Mouse (Mus musculus) regulatory T cell (primary cell): ENCODE results near the gene Sfxn5.

ENCODE experiments used
- in situ Hi-C: fragments of 300-600 bp; cut with MboI, MseI; formaldehyde crosslinking; loops from one replicate; pipeline ENCODE4 v1.15.1; 2025; ENCODE audit warnings: high pct_unique_total_duplicates

Gene Sfxn5

DNA sequence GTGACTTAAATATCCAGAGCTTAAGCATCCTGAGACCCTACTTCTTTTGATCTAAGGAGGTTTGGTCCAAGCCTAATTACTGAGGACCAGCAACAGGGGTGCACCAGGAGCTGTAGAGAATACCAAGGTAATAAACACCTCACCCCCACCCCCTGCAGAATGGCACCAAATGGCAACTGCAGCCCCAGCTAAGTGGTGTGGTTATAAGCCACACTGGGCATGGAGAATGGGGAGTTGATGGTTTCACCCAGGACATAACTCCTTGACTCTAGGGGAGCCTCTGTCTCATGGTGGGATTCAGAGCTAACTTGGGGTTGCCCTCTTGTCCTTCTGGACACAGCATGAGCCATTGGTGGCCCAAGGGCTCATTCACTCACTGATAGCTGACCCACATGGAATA lies 1.0 kb upstream of the Sfxn5 start:
- in situ Hi-C loops: no loop called here

GRCm38 (mm10) chr6:85333732-85334131 lies 510 bp upstream of the Sfxn5 start:
- in situ Hi-C loops: no loop called here

GRCm38 (mm10) chr6:85332351-85332999 lies 747 bp downstream of the Sfxn5 start:
- in situ Hi-C loops: no loop called here

- in situ Hi-C loops: no loop called here
Measured at GRCm38 (mm10) chr6:85331736-85332135, 1.5 kb downstream of the Sfxn5 start.

DNA sequence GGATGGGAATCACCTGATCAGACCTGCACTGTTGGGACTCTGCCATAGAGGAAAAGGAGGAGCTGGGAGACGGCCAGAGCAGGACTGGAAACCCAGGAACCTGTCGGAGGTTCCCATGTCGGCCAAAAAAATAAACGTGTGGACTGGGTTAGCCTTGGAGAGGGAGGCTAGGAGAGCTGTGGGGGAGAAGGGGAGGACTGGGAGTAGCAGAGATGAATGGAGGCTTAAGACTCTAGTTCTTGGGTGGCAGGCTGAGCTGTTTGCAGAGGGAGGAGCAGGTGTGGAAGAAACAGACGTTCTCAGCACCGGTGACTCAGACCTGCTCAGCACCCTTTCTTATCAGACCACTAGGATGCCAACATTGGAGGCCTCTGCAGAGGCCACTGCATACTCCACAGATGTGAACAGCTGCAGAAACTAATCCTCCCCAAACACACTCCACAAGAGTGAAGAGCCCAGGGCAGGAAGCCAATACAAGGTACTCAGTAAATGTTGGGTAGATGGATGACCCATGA lies 1.9 kb downstream of the Sfxn5 start:
- in situ Hi-C loops: no loop called here

DNA sequence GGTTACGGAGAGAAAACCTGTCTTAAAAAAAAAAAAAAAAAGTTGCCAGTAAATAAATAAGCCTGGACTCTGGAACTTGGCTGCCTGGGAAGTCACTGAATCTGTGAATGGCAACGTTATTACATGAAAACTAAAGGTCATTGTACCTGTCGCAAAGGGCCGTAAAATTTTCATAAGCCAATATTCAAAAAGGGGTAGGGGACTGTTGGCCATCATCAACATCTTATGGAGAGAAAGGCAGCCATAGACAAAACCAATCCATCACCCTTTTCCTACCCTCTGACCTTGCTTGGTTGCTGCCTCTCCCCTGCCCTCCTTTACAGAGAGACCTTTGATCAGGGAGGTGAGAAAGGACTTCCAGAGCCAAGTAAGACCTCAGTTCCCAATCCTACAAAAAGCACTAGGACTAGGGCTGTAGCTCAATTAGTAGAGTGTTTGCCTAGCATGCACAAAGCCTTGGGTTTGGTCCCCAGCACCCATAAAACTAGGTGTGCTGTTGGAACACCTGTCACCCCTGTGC lies 3.5 kb downstream of the Sfxn5 start:
- in situ Hi-C loops: no loop called here

GRCm38 (mm10) chr6:85326564-85326963 lies 6.7 kb downstream of the Sfxn5 start:
- in situ Hi-C loops: no loop called here

- in situ Hi-C loops: no loop called here
Measured at GRCm38 (mm10) chr6:85325109-85325508, 8.1 kb downstream of the Sfxn5 start.

GRCm38 (mm10) chr6:85320445-85320866 lies 12.8 kb downstream of the Sfxn5 start:
- in situ Hi-C loops: no loop called here

DNA sequence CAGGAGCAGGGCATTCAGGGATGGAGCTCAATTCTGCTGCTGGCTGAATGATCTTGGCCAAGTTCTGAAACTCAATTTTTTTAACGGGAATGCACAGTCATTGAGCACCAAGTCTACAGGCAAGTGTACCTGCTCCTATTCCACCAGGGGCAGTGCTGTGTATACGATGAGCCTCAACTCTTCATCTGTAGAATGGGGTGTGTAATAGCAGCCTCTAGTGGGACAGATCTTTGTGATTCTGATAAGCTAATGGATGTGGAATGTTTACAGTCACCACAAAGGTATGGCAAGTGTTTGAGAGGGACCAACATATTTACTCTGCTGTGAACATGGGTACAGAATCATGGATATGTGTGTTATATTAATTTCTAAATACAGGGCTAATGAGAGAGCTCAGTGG lies 17.0 kb downstream of the Sfxn5 start:
- in situ Hi-C loops: no loop called here

DNA sequence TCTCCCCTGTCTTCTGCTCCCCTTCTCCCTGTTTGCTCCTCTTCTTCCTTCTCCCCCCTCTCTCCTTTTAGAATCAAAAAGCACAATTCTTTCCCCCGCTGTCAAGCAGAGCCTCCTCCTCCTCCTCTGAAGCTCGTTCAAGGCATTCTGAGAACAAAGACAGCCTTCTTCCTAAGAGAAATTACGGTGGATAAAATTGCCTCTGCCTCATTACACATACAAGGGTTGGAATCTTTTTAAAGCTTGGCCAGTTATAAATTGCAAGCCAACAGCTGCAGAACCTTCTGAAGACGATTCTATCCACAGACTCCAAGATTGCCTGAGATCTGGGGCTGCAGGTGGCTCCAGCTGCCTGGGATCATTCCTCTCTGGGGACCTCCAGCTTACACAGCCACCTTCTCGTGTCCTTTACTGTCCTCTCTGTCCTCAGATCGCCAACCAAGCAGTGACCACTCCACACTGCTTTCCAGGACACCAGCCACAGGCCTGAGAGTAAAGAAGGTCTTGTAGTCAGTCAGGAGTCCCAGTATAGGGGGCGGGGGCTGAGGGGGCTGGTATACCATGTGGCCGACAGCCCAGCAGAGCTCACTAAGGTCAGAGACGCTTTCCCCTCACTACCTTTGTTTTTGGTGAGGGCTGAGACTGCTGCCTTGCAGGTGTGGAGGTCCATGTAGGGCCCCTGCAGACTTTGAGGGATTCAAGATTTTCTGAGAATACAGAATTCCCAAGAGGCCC lies 19.0 kb downstream of the Sfxn5 start:
- in situ Hi-C loops: loop anchor here (5.0 kb wide), 1 partner anchor 38 kb away; no protein-coding TSS in a partner anchor

- in situ Hi-C loops: no loop called here
Measured at GRCm38 (mm10) chr6:85307894-85308293, 25.3 kb downstream of the Sfxn5 start.

GRCm38 (mm10) chr6:85306375-85306774 lies 26.8 kb downstream of the Sfxn5 start:
- in situ Hi-C loops: no loop called here

- in situ Hi-C loops: no loop called here
Measured at GRCm38 (mm10) chr6:85305826-85306225, 27.4 kb downstream of the Sfxn5 start.

DNA sequence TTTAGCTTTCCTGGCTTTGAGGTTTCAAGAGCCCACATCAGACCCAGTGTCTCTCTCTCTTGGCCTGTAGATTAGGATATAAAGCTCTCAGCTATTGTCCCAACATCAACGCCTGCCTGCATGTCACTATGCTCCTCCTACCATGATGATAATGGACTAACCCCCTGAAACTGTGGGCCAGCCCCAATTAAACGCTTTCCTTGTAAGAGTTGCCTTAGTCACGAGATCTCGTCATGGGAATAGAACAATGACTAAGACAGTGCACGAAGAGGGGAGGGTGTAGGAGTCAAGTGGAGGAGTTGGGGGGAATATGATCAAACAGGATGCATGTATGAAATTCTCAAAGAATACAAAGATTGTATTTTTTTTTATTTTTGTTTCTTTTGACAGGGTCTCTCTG lies 28.3 kb downstream of the Sfxn5 start:
- in situ Hi-C loops: no loop called here

DNA sequence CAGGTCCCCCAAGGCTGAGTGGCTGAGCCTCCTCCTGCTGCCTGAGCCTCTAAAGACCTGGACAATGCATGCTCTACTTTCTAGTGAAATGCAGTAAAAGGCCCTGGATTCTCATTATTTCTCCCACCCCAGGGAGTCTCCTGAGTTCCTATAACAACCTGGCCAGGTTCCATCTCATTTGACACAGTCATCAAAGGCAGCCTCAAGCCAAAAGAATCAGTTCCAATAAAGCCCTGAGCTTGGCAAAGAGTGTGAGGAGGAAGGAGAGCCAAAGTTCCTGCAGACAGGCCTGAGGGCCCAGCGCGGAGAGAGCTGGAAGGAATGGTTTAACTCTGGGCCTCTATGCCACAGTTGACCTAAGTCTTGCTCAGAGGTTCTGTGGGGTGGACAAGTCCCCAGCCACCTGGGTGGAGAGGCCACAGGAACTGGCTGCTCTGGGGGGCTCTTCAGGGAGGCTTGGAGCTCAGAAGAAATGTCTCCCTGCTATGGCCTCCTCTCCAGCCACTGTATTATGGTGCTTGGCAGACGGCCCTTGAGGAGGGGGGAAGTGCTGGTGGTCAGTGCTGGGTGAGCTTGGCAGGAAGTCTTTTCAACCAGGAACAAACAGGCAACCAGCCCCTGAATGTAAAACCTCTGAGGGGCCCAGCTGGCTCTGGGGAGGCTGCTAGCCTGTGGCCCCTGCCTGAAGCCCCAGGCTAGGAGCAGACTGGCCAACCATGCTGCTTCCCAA lies 30.7 kb downstream of the Sfxn5 start:
- in situ Hi-C loops: no loop called here

GRCm38 (mm10) chr6:85295384-85296167 lies 37.6 kb downstream of the Sfxn5 start:
- in situ Hi-C loops: no loop called here

GRCm38 (mm10) chr6:85294004-85294379 lies 39.2 kb downstream of the Sfxn5 start:
- in situ Hi-C loops: no loop called here

GRCm38 (mm10) chr6:85293255-85294003 lies 39.8 kb downstream of the Sfxn5 start:
- in situ Hi-C loops: no loop called here
